Mouse (Mus musculus) thymus, adult 18-20 months (tissue): Measurements from ENCODE around the gene Fam104a.

ENCODE experiments used
- DNase-seq, 2 experiments: peaks; one replicate each; pipeline ENCODE4 v3.0.0; 2022; ENCODE audit warnings: mixed read lengths in 2 of 2

Fam104a gene

DNA sequence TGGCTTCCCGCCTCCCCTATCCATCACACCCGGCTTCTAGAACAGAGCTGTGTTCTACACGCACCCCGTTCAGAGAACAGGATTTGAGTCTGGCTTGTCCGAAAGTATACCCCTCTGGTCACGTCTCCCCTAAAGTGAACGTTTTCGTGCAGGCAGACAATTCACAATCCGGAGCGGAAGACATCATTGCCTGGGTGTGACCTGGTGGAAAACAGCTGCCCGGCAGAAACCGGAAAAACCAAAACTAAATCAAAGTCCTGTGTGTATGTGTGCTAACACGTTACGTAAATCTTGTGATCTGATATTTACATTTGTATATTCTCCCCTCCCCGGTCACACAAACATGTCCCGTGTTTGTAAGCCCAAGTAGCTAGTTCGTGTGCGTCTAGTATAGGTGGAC, 58.5 kb downstream of the Fam104a start:
- DNase-seq = no peak

DNA sequence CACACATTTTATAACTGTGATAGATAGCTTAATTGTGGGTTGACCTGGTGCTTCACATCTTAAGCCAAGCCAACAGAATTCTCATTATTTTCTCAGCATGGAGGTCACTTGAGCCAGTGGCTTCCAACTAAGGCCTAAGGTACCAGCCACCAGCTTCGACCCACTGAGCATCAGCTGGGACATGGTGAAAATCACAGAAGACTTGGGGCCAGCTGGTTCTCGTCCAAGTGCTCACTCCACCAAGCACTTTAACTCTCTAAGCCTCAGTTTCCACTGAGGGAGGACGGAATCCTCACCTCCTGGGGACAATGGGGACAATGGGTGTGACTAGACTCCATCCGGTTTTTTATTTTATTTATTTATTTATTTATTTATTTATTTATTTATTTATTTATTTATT, 61.9 kb downstream of the Fam104a start:
- DNase-seq = no peak

DNA sequence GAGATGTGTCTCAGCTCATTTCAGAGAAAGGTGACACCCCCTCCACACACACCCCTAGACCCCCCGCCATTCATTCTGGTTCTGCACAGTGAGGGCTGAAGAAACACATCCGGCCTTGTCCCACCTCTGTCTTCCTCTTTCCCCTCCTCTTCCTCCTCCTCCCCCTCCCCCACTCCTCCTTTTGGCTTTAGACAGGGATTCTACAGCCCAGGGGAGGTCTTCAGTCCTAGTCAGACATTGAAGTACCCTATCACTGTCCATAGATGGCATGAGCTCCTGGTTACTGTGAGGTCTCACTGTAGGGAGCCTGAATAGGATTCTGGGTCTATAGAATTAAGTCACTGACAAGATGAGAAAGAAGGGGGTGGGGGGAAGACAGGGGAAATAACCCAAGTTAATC, 63.0 kb downstream of the Fam104a start:
- no peak for DNase-seq

DNA sequence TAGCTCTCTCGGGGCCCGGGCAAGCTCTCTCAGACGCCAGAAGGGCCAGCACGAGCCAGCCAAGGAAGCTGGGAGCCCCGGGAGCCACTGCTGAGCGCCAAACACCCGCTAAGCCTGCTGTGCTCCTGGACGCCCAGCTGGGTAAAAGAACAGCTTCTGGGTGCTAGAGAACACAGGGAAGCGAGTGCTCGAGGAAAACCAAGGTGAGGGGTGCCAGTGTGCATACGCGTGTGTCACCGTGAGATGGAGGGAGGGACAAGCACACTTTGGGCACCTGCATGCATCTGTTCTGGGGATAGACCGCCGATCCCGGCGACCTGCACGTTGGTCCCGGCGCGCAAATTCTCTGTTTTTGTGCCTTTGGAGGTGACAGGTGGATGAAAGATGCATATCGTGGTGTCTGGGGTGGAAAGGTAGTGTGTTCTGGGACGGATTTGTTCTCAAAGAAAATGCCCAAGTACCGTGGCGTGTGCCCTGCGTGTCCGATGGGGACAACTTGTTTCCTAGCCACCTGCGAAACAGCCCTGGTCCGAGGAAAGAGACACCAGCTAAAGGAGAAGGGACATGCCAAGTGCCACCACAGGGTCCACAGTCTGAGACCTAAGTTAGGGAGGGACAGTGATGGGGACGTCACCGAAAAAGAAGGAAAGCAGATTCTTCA, 64.4 kb downstream of the Fam104a start:
- DNase-seq = no peak

DNA sequence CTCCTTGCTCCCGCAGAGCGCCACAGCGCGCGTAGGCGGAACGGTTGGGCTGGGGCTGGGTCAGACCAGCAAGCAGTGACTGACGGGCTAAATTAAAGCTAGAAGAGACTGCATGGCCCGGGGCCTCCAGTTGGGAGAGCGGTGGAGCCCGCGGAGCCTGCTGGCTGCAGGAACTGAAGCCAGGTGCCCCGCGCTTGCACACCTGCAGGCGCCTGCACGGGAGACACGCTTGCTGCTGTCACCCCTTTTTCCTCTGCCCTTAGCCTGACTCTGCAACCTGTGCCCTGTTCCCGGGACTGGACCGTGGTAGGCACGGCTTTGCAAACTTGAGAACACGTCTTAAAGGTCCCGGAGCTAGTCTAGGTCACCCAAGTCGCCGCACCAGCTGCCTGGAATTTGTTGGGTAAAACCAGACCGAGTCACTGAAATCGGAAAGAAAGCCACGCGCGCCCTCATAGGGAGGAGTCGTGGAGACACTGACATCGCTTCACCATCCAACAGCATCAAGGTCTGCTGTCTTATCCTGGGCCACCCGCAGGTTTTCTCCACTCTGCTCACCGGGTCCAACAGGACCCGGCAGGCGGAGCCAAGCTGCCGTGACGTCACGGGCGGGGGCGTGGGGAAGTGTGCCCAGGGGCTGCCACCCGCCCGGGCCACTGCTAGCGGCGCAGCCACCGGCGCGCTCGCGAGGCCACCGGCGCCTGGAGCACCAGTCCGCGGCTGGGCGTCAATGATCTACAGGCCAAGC, 65.1 kb downstream of the Fam104a start, which contains the start of gene Sstr2:
TSS of gene Sstr2 (plus strand) at position 671 of the 748 bp plus-strand sequence.
- DNase-seq = peak; percentile 68 to 69

DNA sequence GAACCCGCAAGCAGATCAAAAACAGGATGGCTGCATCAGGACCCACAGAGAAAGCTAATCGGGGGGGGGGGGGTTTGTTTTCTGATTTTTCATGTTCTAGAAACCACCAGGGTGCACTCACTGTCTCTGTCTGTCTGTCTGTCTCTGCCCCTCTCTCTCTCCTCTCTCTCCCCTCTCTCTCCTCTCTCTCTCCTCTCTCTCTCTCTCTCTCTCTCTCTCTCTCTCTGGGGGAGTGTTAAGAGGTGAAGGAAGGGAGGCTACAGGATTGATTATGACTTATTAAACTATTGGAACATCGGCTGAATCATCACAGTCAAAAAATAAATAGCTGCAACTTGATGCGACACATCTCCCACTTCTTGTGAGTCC, 65.7 kb downstream of the Fam104a start:
- DNase-seq = no peak

DNA sequence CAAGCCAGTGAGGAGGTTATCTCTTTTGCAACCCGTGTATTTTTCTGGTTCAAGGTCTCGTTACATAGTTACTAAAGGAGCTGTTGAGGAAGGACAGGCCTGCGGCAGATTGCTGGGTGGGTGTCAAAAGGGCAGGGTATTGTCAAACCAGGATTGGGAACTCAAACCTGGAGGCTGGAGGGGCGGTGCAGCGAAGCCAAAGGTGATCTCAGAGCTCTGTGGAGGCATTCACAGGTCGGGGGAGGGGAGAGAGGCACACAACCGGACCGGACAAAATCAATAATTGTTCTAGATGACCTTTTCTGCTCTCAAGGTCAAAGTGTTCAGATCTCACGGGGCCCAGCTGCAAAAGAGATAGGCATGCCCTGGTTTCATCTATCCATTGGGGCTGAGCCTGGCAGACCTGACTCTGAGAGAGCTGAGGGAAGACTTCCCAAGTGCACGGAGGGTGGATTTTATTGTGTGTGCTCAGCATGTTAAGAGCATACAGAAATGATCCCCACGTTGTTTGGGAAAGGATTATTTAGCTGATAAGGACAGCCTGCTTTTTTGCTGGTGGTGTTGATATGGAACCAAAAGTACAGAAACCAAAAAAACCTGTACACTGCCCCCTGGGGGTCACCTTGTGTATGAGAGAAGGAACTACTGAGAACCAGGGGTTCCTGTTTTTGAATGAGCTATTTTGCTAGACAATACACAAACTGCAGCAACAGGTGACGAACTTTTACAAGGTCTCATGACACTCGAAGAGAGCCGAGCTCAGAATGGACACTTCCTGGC, 66.6 kb downstream of the Fam104a start:
- DNase-seq = peak; percentile 34 to 61

DNA sequence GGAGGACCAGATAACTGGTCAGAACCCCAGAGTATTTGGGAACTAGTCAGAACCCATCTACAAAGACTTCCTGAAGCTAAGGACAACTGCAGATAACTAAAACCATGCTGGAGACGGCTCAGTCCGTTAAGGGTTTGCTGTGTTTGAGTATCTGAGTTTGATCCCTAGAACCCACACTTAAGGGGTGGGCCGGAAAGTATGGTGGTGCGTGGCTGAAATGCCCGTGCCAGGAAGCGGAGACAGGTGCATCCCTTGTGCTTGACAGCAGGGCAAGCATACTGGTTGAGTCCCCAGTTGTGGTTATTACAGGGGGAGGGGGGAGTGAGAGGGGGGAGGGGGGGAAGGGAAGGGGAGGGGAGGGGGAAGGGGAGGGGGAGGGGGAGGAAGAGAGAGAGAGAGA, 69.5 kb downstream of the Fam104a start:
- peak; percentile 48 to 71 for DNase-seq

DNA sequence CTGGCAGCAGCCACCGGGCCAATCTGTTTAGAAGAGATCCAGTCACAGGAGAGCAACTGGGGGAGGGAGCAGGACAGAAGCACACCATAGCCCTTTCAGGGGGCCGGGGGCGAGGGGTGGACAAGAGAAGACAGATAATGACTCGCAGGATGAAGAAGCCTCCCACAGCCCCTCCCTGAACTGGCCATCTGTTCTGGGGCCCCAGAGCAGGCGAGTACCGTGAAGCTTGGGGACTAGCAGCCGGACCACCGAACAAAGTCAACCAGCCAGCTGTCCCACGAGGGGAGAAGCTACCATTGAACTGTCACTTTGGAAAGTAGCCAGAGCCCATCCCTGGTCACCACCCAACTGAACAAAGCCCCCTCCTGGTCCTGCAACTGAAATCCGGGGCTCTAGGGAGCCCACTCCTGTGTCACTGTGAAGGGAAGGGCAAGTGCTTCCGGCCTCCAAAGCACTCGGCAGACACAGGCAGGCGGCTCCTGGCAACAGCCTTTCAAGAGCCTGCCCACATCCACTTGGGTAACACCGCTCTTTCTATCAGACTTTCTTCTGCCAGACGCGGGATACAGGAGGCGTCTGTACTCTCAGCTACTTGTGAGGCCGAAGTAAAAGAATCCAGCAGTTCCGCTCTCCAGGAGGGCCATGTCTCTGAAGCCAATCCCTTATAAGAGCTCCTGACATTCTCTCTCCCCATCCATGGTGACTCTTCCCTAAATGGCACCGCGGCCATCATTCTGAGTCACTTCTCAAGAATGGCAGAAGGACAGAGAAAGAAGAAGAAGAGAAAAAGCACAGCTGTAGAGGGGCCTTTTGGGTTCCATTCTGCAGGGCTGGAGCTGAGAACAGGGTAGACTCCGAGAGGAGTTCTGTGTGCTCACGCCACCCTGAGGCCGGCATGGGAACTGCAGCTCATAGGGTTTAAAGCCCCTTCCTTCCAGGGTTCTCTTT, 72.0 kb downstream of the Fam104a start:
- peak; percentile 59 to 69 for DNase-seq
